Mouse (Mus musculus): ENCODE measurements around the gene Csn2.

- TF ChIP-seq CTCF (IDR thresholded peaks at IDR 0.05; ENCODE audit: low read depth, low read length) (no peak), POLR2A (IDR thresholded peaks at IDR 0.05; ENCODE audit: extremely low read depth, insufficient read depth, low read length) (no peak)
These were observed 33.5 kb downstream of the Csn2 start, which contains the start of gene Csn1s1 for GRCm38 (mm10) chr5:87665908-87666307.
